ENCODE assay signal across 25 mouse cellular contexts in genomic region chr10:87015403-87015802, GRCm38 (mm10). TPM values are rescaled to one million over a fixed set of nuclear protein-coding genes. Genes with fewer than 3 reads are reported as not detected.
"Had no signal": no experiment of that assay in that cellular context is flagged by ENCODE, and none has a peak within 500 bp of the region (broad histone marks: within the 10 kb centered on the region; RNA-seq: fewer than 3 reads in every experiment).

No protein-coding gene starts in this region.

- H3K27ac ChIP-seq: hindbrain, postnatal 0 days; left cerebral cortex, adult 2 months; limb, embryonic 12.5 days; limb, embryonic 15.5 days; liver, embryonic 14.5 days; macrophage; neural tube, embryonic 13.5 days; stomach, embryonic 15.5 days had no signal

- H3K4me2 ChIP-seq: limb, embryonic 12.5 days; limb, embryonic 15.5 days; neural tube, embryonic 13.5 days; stomach, embryonic 15.5 days had no signal

- H3K27me3 ChIP-seq: limb, embryonic 12.5 days; limb, embryonic 15.5 days; neural tube, embryonic 13.5 days; stomach, embryonic 15.5 days had no signal

- H3K9ac ChIP-seq: limb, embryonic 12.5 days; limb, embryonic 15.5 days; liver, embryonic 14.5 days; neural tube, embryonic 13.5 days; stomach, embryonic 15.5 days had no signal

- ATAC-seq: hindbrain, postnatal 0 days; inflammation-experienced regulatory T-cells, adult 6 months had no signal

- DNase-seq: kidney, adult 8-10 months; kidney, postnatal 36 days; layer of hippocampus, postnatal 36 days; left cerebral cortex, postnatal 4 days; midbrain, embryonic 14.5 days; right cerebral cortex, postnatal 25 days; spleen, adult 18-20 months; thymus, postnatal 25 days had no signal

- H3K36me3 ChIP-seq: limb, embryonic 12.5 days; limb, embryonic 15.5 days; midbrain, embryonic 10.5 days; neural tube, embryonic 13.5 days; stomach, embryonic 15.5 days had no signal

- H3K9me3 ChIP-seq: limb, embryonic 12.5 days; limb, embryonic 15.5 days; midbrain, embryonic 10.5 days; neural tube, embryonic 13.5 days; stomach, embryonic 15.5 days had no signal

- H3K4me1 ChIP-seq: limb, embryonic 12.5 days; limb, embryonic 15.5 days; stomach, embryonic 15.5 days had no signal

- H3K4me3 ChIP-seq: left cerebral cortex, adult 2 months; limb, embryonic 12.5 days; limb, embryonic 15.5 days; megakaryocyte, embryonic 14.5 days; midbrain, embryonic 10.5 days; neural tube, embryonic 13.5 days; stomach, embryonic 15.5 days had no signal

RNA-seq across cellular contexts. Expression of gene Stab2, which starts 7.6 kb away (rescaled TPM):
- total RNA-seq: neutrophil, adult 5-6 weeks had no signal

RNA-seq across cellular contexts. Expression of gene 1700113H08Rik, which starts 42.4 kb away (rescaled TPM):
- total RNA-seq: layer of hippocampus, adult 8-10 months; layer of hippocampus, postnatal 10 days; layer of hippocampus, postnatal 36 days; left cerebral cortex, adult 2 months; left cerebral cortex, postnatal 14 days; left cerebral cortex, postnatal 4 days; neutrophil, adult 5-6 weeks had no signal
- polyA plus RNA-seq: inflammation-experienced regulatory T-cells, adult 6 months; limb, embryonic 12.5 days; limb, embryonic 15.5 days; liver, embryonic 14.5 days; lung, embryonic 16.5 days; macrophage; thymus, postnatal 0 days had no signal
